Mouse (Mus musculus) brown adipose tissue, adult 24 weeks (tissue): Measurements from ENCODE around the gene Ube2e1. TPM values are rescaled to one million over a fixed set of nuclear protein-coding genes. Genes with fewer than 3 reads are reported as not detected.
"Not testable (repeated sequence)": the region's sequence is repeated elsewhere in the genome, so short reads cannot be mapped to it uniquely, and the experiment has no call there.

Experiments
- H3K27ac ChIP-seq: fragments of 200-500 bp; replicated peaks from 2 replicates; pipeline ENCODE4 v1.5.1; 2012; ENCODE audit warnings: low read depth, mild to moderate bottlenecking, low read length
- H3K4me1 ChIP-seq: fragments of 200-500 bp; 2 replicates; pipeline ENCODE4 v1.6.1; 2012; ENCODE audit warnings: low read length, mixed read lengths; ENCODE audit not compliant: control insufficient read depth, insufficient read depth, insufficient read length
- H3K4me3 ChIP-seq: fragments of 200-500 bp; 2 replicates; pipeline ENCODE4 v1.5.1; 2012; ENCODE audit warnings: low read depth, mild to moderate bottlenecking, low read length, moderate library complexity; ENCODE audit not compliant: insufficient read depth
- polyA plus RNA-seq: library from polyadenylated mRNA; stranded (reverse); fragments of >200 nt; gene quantifications from 2 replicates; pipeline ENCODE4 v1.2.4, GENCODE M21; 2012; ENCODE audit not compliant: missing spikeins, insufficient read depth, insufficient read length

The Ube2e1 gene
- polyA plus RNA-seq, 1 experiment: 84.2 TPM

- no peak overlapping the region for H3K27ac ChIP-seq
- no peak overlapping the region for H3K4me3 ChIP-seq
- peaks cover 9% of the 10 kb centered on the region; the same call in 1 of the 2 replicates for H3K4me1 ChIP-seq
Observed at GRCm38 (mm10) chr14:18292578-18292977, 39.1 kb downstream of the Ube2e1 start.

GRCm38 (mm10) chr14:18292111-18292510 is 39.5 kb downstream of the Ube2e1 start:
- H3K4me1 ChIP-seq: peaks cover 9% of the 10 kb centered on the region; the same call in 1 of the 2 replicates
- no peak overlapping the region for H3K4me3 ChIP-seq
- no peak overlapping the region for H3K27ac ChIP-seq

- Histone ChIP-seq H3K4me1 (peaks cover 14% of the 10 kb centered on the region; the same call in 1 of the 2 replicates), H3K4me3 (no peak overlapping the region), H3K27ac (peak overlapping the region; percentile 66)
Observed at GRCm38 (mm10) chr14:18287391-18287790, 44.3 kb downstream of the Ube2e1 start.

- no peak overlapping the region for H3K4me3 ChIP-seq
- peak overlapping the region; percentile 51; the same call in 1 of the 2 replicates for H3K27ac ChIP-seq
Observed at GRCm38 (mm10) chr14:18286441-18286840, 45.2 kb downstream of the Ube2e1 start.

GRCm38 (mm10) chr14:18285476-18285875 is 46.2 kb downstream of the Ube2e1 start:
- peaks cover 14% of the 10 kb centered on the region; the same call in 1 of the 2 replicates for H3K4me1 ChIP-seq

More at GRCm38 (mm10) chr14:18286441-18286840, 45.2 kb downstream of the Ube2e1 start:
- H3K4me1 ChIP-seq: peaks cover 14% of the 10 kb centered on the region; the same call in 1 of the 2 replicates

GRCm38 (mm10) chr14:18284581-18284980 is 47.1 kb downstream of the Ube2e1 start:
- Histone ChIP-seq H3K4me3 (no peak overlapping the region), H3K4me1 (peaks cover 11% of the 10 kb centered on the region; the same call in 1 of the 2 replicates), H3K27ac (no peak overlapping the region)

More at GRCm38 (mm10) chr14:18285476-18285875, 46.2 kb downstream of the Ube2e1 start:
- Histone ChIP-seq H3K4me3 (no peak overlapping the region), H3K27ac (no peak overlapping the region)

- Histone ChIP-seq H3K4me1 (no peaks in the 10 kb centered on the region), H3K27ac (no peak overlapping the region), H3K4me3 (no peak overlapping the region)
Observed at GRCm38 (mm10) chr14:18280375-18280774, 51.3 kb downstream of the Ube2e1 start.

GRCm38 (mm10) chr14:18274526-18274925 is 57.1 kb downstream of the Ube2e1 start:
- Histone ChIP-seq H3K4me3 (no peak overlapping the region), H3K4me1 (peaks cover 3% of the 10 kb centered on the region; the same call in 1 of the 2 replicates), H3K27ac (no peak overlapping the region)

GRCm38 (mm10) chr14:18271666-18272065 is 60.0 kb downstream of the Ube2e1 start:
- peaks cover 3% of the 10 kb centered on the region; the same call in 1 of the 2 replicates for H3K4me1 ChIP-seq
- no peak overlapping the region for H3K27ac ChIP-seq
- H3K4me3 ChIP-seq: peak overlapping the region; percentile 84

GRCm38 (mm10) chr14:18270529-18271441 is 60.9 kb downstream of the Ube2e1 start, which contains the start of the genes Nkiras1 and Rpl15:
Nkiras1 (plus strand) TSS chr14:18271136.
Rpl15 (minus strand) TSS chr14:18271391.
- H3K27ac ChIP-seq: peak within 1 kb of the TSS; percentile 94
- H3K4me1 ChIP-seq: peaks cover 3% of the 10 kb centered on the region; the same call in 1 of the 2 replicates
- H3K4me3 ChIP-seq: peak within 1 kb of the TSS; percentile 85

- H3K4me1 ChIP-seq, H3K27ac ChIP-seq: not testable (repeated sequence)
- peak overlapping the region; percentile 85 for H3K4me3 ChIP-seq
Observed at GRCm38 (mm10) chr14:18269947-18270528, 61.6 kb downstream of the Ube2e1 start.

GRCm38 (mm10) chr14:18263427-18263826 is 68.2 kb downstream of the Ube2e1 start:
- no peak overlapping the region for H3K4me3 ChIP-seq

GRCm38 (mm10) chr14:18261203-18261602 is 70.5 kb downstream of the Ube2e1 start:
- Histone ChIP-seq H3K4me3 (no peak overlapping the region), H3K4me1 (no peaks in the 10 kb centered on the region), H3K27ac (no peak overlapping the region)

More at GRCm38 (mm10) chr14:18263427-18263826, 68.2 kb downstream of the Ube2e1 start:
- Histone ChIP-seq H3K27ac (no peak overlapping the region), H3K4me1 (no peaks in the 10 kb centered on the region)

- Histone ChIP-seq H3K4me3 (no peak overlapping the region), H3K4me1 (no peaks in the 10 kb centered on the region), H3K27ac (no peak overlapping the region)
Observed at GRCm38 (mm10) chr14:18242638-18243130, 89.0 kb downstream of the Ube2e1 start.

- no peak overlapping the region for H3K27ac ChIP-seq
- H3K4me1 ChIP-seq: no peaks in the 10 kb centered on the region
- no peak overlapping the region for H3K4me3 ChIP-seq
Observed at GRCm38 (mm10) chr14:18241786-18242185, 89.9 kb downstream of the Ube2e1 start.
